Mouse (Mus musculus): ENCODE data around the gene Amph. TPM values are rescaled to one million over a fixed set of nuclear protein-coding genes. Genes with fewer than 3 reads are reported as not detected.

Amph gene
- polyA plus RNA-seq, 1 experiment from 2014 or later = 1.8 TPM

DNA sequence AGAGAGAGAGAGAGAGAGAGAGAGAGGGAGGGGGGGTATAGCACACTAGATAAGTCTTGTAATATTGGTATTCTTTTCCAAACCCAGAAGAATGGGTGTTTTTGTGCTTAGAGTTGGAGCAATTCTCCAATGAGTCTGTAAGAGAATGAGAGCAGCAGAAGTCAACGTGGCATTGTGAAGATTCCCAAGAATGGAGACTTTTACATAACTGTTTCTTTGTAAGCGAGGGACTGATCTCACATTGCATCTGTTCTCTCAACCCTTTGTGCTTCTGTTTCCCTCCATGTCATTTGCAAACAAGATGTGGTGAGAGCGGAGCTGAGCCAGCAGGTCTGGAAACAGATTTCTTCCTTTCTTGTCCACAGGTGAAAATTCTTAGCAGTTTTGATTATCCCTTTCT lies 60.4 kb downstream of the Amph start:
- Histone ChIP-seq H3K27ac (ENCODE audit: low read depth, low read length) (no peak overlapping the region), H3K4me2 (no peak overlapping the region), H3K36me3 (ENCODE audit: control insufficient read depth, insufficient read depth, low read length) (no peaks in the 10 kb centered on the region), H3K4me1 (ENCODE audit: control insufficient read depth, insufficient read depth, low read length) (no peaks in the 10 kb centered on the region), H3K27me3 (ENCODE audit: control insufficient read depth, insufficient read depth, low read length) (no peaks in the 10 kb centered on the region), H3K4me3 (ENCODE audit: low read depth, low read length) (no peak overlapping the region), H3K9me3 (replicated peaks; ENCODE audit: control insufficient read depth, low read length) (no peaks in the 10 kb centered on the region), H3K9ac (ENCODE audit: low read depth, low read length) (no peak overlapping the region)
- no peak for ATAC-seq (replicated peaks; ENCODE audit: insufficient number of reproducible peaks, low FRiP score, low TSS enrichment)
- WGBS (ENCODE audit: insufficient replicate concordance) = 58% methylated on average over 3 of the region's 3 CpGs

DNA sequence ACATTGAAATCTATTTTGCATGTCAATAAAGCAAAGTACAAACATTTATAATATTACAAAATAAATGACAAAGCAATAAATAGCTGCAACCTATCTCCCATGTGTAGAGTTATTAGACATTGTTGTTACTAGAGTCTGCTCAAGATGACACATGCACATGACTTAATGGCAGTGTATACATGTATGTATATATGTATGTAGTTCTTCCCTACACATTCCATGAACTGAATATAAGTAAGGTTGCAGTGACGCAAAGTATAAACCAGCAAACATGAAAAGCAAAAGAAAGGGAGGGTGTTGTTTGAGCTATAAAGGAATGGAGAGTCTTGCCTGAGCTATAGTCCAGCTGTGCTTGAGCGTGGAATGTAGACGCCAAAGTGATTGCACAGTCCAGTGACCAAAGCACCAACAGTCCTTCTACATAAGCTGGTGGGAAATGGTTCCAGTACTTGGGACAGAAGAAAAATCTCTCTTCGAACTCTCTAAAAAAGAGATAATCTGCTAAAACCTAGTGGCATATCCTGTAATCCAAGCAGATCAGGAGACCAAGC lies 66.9 kb downstream of the Amph start:
- H3K27me3 ChIP-seq (ENCODE audit: control insufficient read depth, insufficient read depth, low read length) = no peaks in the 10 kb centered on the region
- no peak overlapping the region for H3K9ac ChIP-seq (ENCODE audit: low read depth, low read length)
- no peak overlapping the region for H3K27ac ChIP-seq (ENCODE audit: low read depth, low read length)
- WGBS (ENCODE audit: insufficient replicate concordance) = 76% methylated on average over 4 of the region's 4 CpGs
- H3K4me2 ChIP-seq = no peak overlapping the region
- H3K36me3 ChIP-seq (ENCODE audit: control insufficient read depth, insufficient read depth, low read length) = no peaks in the 10 kb centered on the region
- H3K9me3 ChIP-seq (replicated peaks; ENCODE audit: control insufficient read depth, low read length) = no peaks in the 10 kb centered on the region
- no peak overlapping the region for H3K4me3 ChIP-seq (ENCODE audit: low read depth, low read length)
- no peaks in the 10 kb centered on the region for H3K4me1 ChIP-seq (ENCODE audit: control insufficient read depth, insufficient read depth, low read length)
- no peak for ATAC-seq (replicated peaks; ENCODE audit: insufficient number of reproducible peaks, low FRiP score, low TSS enrichment)

DNA sequence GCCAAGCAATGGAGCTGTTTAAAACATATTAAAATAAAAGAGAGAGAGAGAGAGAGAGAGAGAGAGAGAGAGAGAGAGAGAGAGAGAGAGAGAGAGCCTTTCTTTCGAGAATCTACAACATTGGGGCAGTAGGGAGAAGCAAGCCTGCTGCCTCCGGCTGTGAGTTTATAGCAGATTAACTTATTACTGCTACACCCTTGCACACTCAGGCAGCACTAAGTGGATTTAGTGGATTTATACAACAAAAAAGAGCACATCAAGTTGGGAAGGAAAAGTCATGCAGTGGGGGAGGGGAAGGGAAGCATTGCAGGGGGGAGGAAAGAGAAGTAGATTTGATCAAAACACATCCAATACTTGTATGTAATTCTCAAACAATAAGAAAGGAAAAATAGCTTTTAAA lies 73.5 kb downstream of the Amph start:
- Histone ChIP-seq H3K36me3 (ENCODE audit: control insufficient read depth, insufficient read depth, low read length) (no peaks in the 10 kb centered on the region), H3K4me1 (ENCODE audit: control insufficient read depth, insufficient read depth, low read length) (no peaks in the 10 kb centered on the region), H3K27ac (ENCODE audit: low read depth, low read length) (no peak overlapping the region), H3K9me3 (replicated peaks; ENCODE audit: control insufficient read depth, low read length) (no peaks in the 10 kb centered on the region), H3K4me2 (no peak overlapping the region), H3K4me3 (ENCODE audit: low read depth, low read length) (no peak overlapping the region), H3K9ac (ENCODE audit: low read depth, low read length) (no peak overlapping the region), H3K27me3 (ENCODE audit: control insufficient read depth, insufficient read depth, low read length) (no peaks in the 10 kb centered on the region)
- 74% methylated on average over 2 of the region's 2 CpGs for WGBS (ENCODE audit: insufficient replicate concordance)
- no peak for ATAC-seq (replicated peaks; ENCODE audit: insufficient number of reproducible peaks, low FRiP score, low TSS enrichment)

DNA sequence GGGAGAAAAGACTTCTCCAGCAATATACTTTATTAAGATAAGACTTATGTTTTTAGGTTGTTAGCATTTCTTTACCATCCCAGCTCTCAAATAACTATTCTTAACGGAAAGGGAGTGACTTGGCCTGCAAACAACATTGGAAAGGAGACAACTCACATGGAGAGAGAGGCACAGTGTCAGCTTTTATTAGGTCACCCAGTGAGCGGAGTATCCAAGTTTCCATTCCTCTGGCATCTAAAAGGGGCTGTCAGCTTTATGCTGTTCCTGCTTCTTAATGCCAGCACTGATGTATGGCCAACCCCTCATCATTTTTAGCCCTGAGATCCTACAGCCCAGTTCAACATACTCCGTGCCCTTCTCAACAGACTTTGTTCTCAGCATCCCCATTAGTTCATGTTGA lies 74.3 kb downstream of the Amph start:
- Histone ChIP-seq H3K27me3 (ENCODE audit: control insufficient read depth, insufficient read depth, low read length) (no peaks in the 10 kb centered on the region), H3K4me2 (no peak overlapping the region), H3K4me1 (ENCODE audit: control insufficient read depth, insufficient read depth, low read length) (no peaks in the 10 kb centered on the region), H3K4me3 (ENCODE audit: low read depth, low read length) (no peak overlapping the region), H3K27ac (ENCODE audit: low read depth, low read length) (no peak overlapping the region), H3K9ac (ENCODE audit: low read depth, low read length) (no peak overlapping the region), H3K9me3 (replicated peaks; ENCODE audit: control insufficient read depth, low read length) (no peaks in the 10 kb centered on the region), H3K36me3 (ENCODE audit: control insufficient read depth, insufficient read depth, low read length) (no peaks in the 10 kb centered on the region)
- no peak for ATAC-seq (replicated peaks; ENCODE audit: insufficient number of reproducible peaks, low FRiP score, low TSS enrichment)
- WGBS (ENCODE audit: insufficient replicate concordance) = 80% methylated on average over 3 of the region's 3 CpGs

DNA sequence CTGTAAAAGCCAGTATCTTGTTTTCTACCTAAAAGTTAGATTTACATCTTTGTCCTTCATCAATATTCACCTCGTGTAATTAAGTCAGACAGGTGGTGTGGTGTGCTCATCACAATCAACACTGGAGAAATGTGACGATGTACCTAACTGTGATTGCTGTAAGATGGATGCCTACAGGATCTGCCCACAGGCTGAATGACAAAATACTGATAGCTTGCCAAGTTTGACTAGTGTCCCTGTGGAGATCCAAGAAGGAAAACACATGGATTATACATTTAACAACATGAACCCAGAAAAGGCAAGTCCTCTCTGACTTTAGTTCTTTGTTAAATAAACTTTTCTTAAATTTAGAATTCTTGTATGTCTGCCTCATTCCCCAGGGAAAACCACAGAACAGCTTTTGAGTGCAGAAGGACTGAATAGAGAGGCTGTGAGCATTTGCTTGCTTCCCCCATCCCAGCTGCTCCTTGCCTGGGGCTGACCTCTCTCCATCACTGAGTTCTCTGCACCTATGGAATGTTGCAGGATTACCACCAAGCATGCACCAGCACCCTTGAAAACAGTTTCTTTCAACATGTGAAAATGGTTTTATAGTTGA lies 77.2 kb downstream of the Amph start:
- H3K4me2 ChIP-seq = no peak overlapping the region
- no peaks in the 10 kb centered on the region for H3K36me3 ChIP-seq (ENCODE audit: control insufficient read depth, insufficient read depth, low read length)
- no peaks in the 10 kb centered on the region for H3K27me3 ChIP-seq (ENCODE audit: control insufficient read depth, insufficient read depth, low read length)
- H3K4me1 ChIP-seq (ENCODE audit: control insufficient read depth, insufficient read depth, low read length) = no peaks in the 10 kb centered on the region
- H3K9ac ChIP-seq (ENCODE audit: low read depth, low read length) = no peak overlapping the region
- no peak for ATAC-seq (replicated peaks; ENCODE audit: insufficient number of reproducible peaks, low FRiP score, low TSS enrichment)
- H3K27ac ChIP-seq (ENCODE audit: low read depth, low read length) = no peak overlapping the region
- H3K4me3 ChIP-seq (ENCODE audit: low read depth, low read length) = no peak overlapping the region
- no peaks in the 10 kb centered on the region for H3K9me3 ChIP-seq (replicated peaks; ENCODE audit: control insufficient read depth, low read length)
- 83% methylated on average over 2 of the region's 2 CpGs for WGBS (ENCODE audit: insufficient replicate concordance)

DNA sequence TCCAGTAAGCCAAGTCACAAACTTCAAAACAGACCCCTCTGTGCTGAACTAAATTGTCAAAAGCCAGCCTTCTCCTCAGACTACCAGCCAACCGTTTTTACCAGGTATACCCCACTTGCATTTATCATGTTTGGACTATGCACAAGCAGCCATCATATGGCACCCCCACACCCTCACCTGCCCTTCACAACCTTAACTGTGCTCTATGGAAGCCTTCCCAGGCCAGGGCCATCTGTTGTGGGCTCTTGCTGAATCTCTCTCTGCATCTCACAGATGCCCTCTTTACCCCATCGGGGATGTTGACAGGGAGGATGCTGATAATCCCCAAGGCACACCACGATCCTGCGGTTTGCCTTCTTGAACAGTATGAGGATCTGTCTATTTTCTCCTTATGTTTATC lies 77.9 kb downstream of the Amph start:
- no peak overlapping the region for H3K4me2 ChIP-seq
- WGBS (ENCODE audit: insufficient replicate concordance) = 82% methylated on average over 4 of the region's 4 CpGs

DNA sequence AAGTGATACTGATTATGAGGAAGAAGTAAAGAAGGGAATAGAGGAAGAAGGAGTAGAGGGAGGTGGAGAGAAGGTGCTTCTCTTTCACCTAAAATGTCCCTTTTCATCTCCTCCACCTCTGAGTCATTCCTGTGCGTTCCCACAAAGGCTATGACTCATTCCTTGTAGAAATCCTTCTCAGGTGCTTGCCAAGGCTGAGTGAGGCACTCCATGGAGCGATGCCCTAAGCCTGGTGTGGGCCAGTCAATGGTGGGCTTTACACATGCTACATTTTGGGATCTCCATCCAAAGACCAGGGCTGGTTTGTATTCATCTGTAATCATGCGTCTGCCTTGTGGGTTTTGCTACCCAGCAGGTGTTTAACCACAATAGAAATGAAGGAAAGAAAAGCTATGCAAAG lies 78.9 kb downstream of the Amph start:
- Histone ChIP-seq H3K36me3 (ENCODE audit: control insufficient read depth, insufficient read depth, low read length) (no peaks in the 10 kb centered on the region), H3K27ac (ENCODE audit: low read depth, low read length) (no peak overlapping the region), H3K4me3 (ENCODE audit: low read depth, low read length) (no peak overlapping the region), H3K9me3 (replicated peaks; ENCODE audit: control insufficient read depth, low read length) (no peaks in the 10 kb centered on the region), H3K4me1 (ENCODE audit: control insufficient read depth, insufficient read depth, low read length) (no peaks in the 10 kb centered on the region), H3K4me2 (no peak overlapping the region), H3K27me3 (ENCODE audit: control insufficient read depth, insufficient read depth, low read length) (no peaks in the 10 kb centered on the region), H3K9ac (ENCODE audit: low read depth, low read length) (no peak overlapping the region)
- WGBS (ENCODE audit: insufficient replicate concordance) = 77% methylated on average over 3 of the region's 3 CpGs
- ATAC-seq (replicated peaks; ENCODE audit: insufficient number of reproducible peaks, low FRiP score, low TSS enrichment) = no peak

More for the DNA sequence above, 77.9 kb downstream of the Amph start:
- H3K27ac ChIP-seq (ENCODE audit: low read depth, low read length) = no peak overlapping the region
- no peak overlapping the region for H3K4me3 ChIP-seq (ENCODE audit: low read depth, low read length)
- H3K9me3 ChIP-seq (replicated peaks; ENCODE audit: control insufficient read depth, low read length) = no peaks in the 10 kb centered on the region
- ATAC-seq (replicated peaks; ENCODE audit: insufficient number of reproducible peaks, low FRiP score, low TSS enrichment) = no peak
- H3K4me1 ChIP-seq (ENCODE audit: control insufficient read depth, insufficient read depth, low read length) = no peaks in the 10 kb centered on the region
- H3K36me3 ChIP-seq (ENCODE audit: control insufficient read depth, insufficient read depth, low read length) = no peaks in the 10 kb centered on the region
- H3K9ac ChIP-seq (ENCODE audit: low read depth, low read length) = no peak overlapping the region
- no peaks in the 10 kb centered on the region for H3K27me3 ChIP-seq (ENCODE audit: control insufficient read depth, insufficient read depth, low read length)

DNA sequence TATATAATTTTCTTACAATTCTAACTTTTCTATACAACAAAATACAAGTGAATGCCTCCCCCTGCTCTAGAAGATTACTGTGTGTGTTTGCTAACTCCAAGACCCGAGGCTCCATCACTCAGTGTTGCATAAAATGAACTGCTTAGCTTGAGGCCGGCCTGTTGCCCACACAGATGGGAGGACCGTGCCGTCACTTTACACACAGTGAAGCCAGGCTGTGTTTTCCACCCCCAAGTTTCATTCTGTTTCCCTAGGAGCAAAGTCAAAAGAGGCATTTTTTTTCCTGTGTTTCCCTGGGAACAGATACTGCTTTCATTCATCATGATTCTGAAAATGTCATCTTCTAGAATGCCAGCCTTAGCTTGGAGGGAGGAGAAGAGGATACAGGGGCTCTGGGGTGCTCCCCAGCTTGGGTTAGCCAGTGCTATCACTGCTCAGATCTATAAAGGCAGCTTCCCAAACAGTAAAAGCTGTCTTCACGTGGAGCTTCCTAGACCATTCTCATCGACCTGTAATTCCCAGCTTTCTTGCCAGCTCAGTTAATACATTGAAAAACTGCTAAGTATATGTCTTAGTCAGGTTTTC lies 79.9 kb downstream of the Amph start:
- Histone ChIP-seq H3K4me1 (ENCODE audit: control insufficient read depth, insufficient read depth, low read length) (no peaks in the 10 kb centered on the region), H3K27me3 (ENCODE audit: control insufficient read depth, insufficient read depth, low read length) (no peaks in the 10 kb centered on the region), H3K9ac (ENCODE audit: low read depth, low read length) (no peak overlapping the region), H3K9me3 (replicated peaks; ENCODE audit: control insufficient read depth, low read length) (no peaks in the 10 kb centered on the region), H3K4me2 (no peak overlapping the region), H3K36me3 (ENCODE audit: control insufficient read depth, insufficient read depth, low read length) (no peaks in the 10 kb centered on the region), H3K27ac (ENCODE audit: low read depth, low read length) (no peak overlapping the region), H3K4me3 (ENCODE audit: low read depth, low read length) (no peak overlapping the region)
- WGBS (ENCODE audit: insufficient replicate concordance) = 76% methylated on average over 6 of the region's 6 CpGs
- ATAC-seq (replicated peaks; ENCODE audit: insufficient number of reproducible peaks, low FRiP score, low TSS enrichment) = no peak

All from heart, embryonic 11.5 days (tissue).